Mouse (Mus musculus) limb, embryonic 14.5 days (tissue): Measurements from ENCODE around the gene Ormdl1. TPM values are rescaled to one million over a fixed set of nuclear protein-coding genes. Genes with fewer than 3 reads are reported as not detected.

Experiments used
- ATAC-seq: fragments of 200-750 bp; cut with Nextera tagmentation; 2 replicates; pipeline ENCODE4 v1.8.0; 2017; ENCODE audit warnings: low read depth, moderate number of reproducible peaks, moderate TSS enrichment; ENCODE audit not compliant: low FRiP score
- DNase-seq: peaks from one replicate; pipeline ENCODE4 v3.0.0-alpha.2; 2015; ENCODE audit warnings: low spot score
- H3K27ac ChIP-seq: fragments of 300-500 bp; sonication (generic); replicated peaks from 2 replicates; pipeline ENCODE4 v1.5.1; 2014; ENCODE audit warnings: low read depth, mild to moderate bottlenecking, low read length, moderate library complexity, mixed read lengths
- H3K27me3 ChIP-seq: fragments of 300-500 bp; sonication (generic); 2 replicates; pipeline ENCODE4 v1.6.1; 2014; ENCODE audit warnings: low read length, mixed read lengths; ENCODE audit not compliant: control insufficient read depth, insufficient read depth
- H3K36me3 ChIP-seq: fragments of 300-500 bp; sonication (generic); 2 replicates; pipeline ENCODE4 v1.6.1; 2014; ENCODE audit warnings: mild to moderate bottlenecking, low read length, moderate library complexity, mixed read lengths; ENCODE audit not compliant: control insufficient read depth, insufficient read depth
- H3K4me1 ChIP-seq: fragments of 300-500 bp; sonication (generic); 2 replicates; pipeline ENCODE4 v1.6.1; 2014; ENCODE audit warnings: antibody characterized with exemption, low read length, mixed read lengths; ENCODE audit not compliant: control insufficient read depth, insufficient read depth
- H3K4me2 ChIP-seq: fragments of 300-500 bp; sonication (generic); replicated peaks from 2 replicates; pipeline ENCODE4 v1.6.1; 2014; ENCODE audit warnings: low read depth, mild to moderate bottlenecking, low read length, moderate library complexity; ENCODE audit not compliant: severe bottlenecking
- H3K4me3 ChIP-seq: fragments of 300-500 bp; sonication (generic); replicated peaks from 2 replicates; pipeline ENCODE4 v1.5.1; 2014; ENCODE audit warnings: low read length
- H3K9ac ChIP-seq: fragments of 300-500 bp; sonication (generic); 2 replicates; pipeline ENCODE4 v1.6.1; 2014; ENCODE audit warnings: mild to moderate bottlenecking, low read depth, low read length, moderate library complexity; ENCODE audit not compliant: severe bottlenecking
- H3K9me3 ChIP-seq: fragments of 300-500 bp; sonication (generic); 2 replicates; pipeline ENCODE4 v1.6.1; 2016; ENCODE audit warnings: low read length; ENCODE audit not compliant: control insufficient read depth
- POLR2A ChIP-seq: fragments of 200-500 bp; IDR thresholded peaks from 2 replicates; pipeline ENCODE4 v1.8.0; 2012; ENCODE audit warnings: inconsistent platforms, mild to moderate bottlenecking, moderate library complexity, borderline replicate concordance; ENCODE audit not compliant: insufficient read depth, insufficient read length; ENCODE audit errors: extremely low read depth
- WGBS: fragments of 180-500 bp; shearing (Covaris S2); extraction: QIAGEN DNeasy Blood & Tissue Kit; methylation state at CpG from one replicate; pipeline ENCODE4 v1.1.7; 2014; 5-methylcytosine and 5-hydroxymethylcytosine counted together
- polyA plus RNA-seq, 2 experiments: library from polyadenylated mRNA; depleted of rRNA in 1 of 2; stranded (reverse) in 1 of 2; unstranded in 1 of 2; fragments of >200 nt; fragmentation: Nextera tagmentation in 1 of 2; extraction: Ambion mirVana in 1 of 2; gene quantifications; 2 replicates each; pipeline versions ENCODE4 v1.2.1 to v1.2.3; 2012 to 2014

Gene Ormdl1
- polyA plus RNA-seq, 2 experiments = 21.9 to 37.4 TPM

- Histone ChIP-seq H3K27ac (no peak overlapping the region), H3K27me3 (no peaks in the 10 kb centered on the region), H3K4me2 (no peak overlapping the region), H3K36me3 (peaks cover 7% of the 10 kb centered on the region; the same call in 1 of the 2 replicates), H3K4me3 (no peak overlapping the region), H3K9ac (no peak overlapping the region), H3K4me1 (no peaks in the 10 kb centered on the region), H3K9me3 (no peaks in the 10 kb centered on the region)
- ATAC-seq = no peak
- no peak for TF ChIP-seq POLR2A
- DNase-seq = no peak
- WGBS = 78% methylated on average over 4 of the region's 4 CpGs
Observed at GRCm38 (mm10) chr1:53300506-53300905, 3.6 kb downstream of the Ormdl1 start.

GRCm38 (mm10) chr1:53312989-53313967, 16.4 kb downstream of the Ormdl1 start, which contains the start of gene Osgepl1:
Osgepl1 (plus strand) TSS chr1:53313624.
- Histone ChIP-seq H3K9ac (peak within 1 kb of the TSS; percentile 65), H3K36me3 (peaks cover 5% of the 10 kb centered on the region; the same call in 1 of the 2 replicates), H3K4me2 (peak within 1 kb of the TSS; percentile 59), H3K9me3 (no peaks in the 10 kb centered on the region), H3K27me3 (no peaks in the 10 kb centered on the region), H3K4me3 (peak within 1 kb of the TSS; percentile 54), H3K4me1 (0 out of 2 replicates have a peak, but pooled peaks cover 2% of the 10 kb centered on the region), H3K27ac (peak within 1 kb of the TSS; percentile 82)
- TF ChIP-seq POLR2A = peak; percentile 74; the same call in 1 of the 2 replicates
- 3% methylated on average over 27 of the region's 27 CpGs for WGBS
- DNase-seq (peak; percentile 94), ATAC-seq (peak; percentile 96)

GRCm38 (mm10) chr1:53321662-53322344, 24.9 kb downstream of the Ormdl1 start:
- 98% methylated on average over 4 of the region's 4 CpGs for WGBS

DNA sequence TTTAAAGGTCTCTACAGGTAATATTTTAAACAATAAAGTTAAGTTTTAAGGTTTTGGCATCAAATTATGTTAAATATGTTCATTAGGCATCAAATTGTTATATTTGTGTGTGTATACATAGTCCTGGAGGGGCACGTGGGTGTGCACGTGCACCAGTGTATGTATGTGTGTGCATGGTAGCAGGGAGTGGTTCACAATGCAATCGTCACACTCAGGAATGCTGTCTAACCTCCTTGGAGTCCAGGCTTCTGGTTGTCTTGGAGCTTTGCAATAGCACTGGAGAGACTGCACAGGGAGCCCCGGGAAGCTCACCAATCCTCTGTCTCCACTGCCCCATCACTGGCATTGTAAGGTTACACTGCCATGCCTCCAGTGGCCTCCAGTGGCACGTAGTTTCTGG, 26.4 kb downstream of the Ormdl1 start:
- Histone ChIP-seq H3K4me1 (no peaks in the 10 kb centered on the region), H3K36me3 (peaks cover 3% of the 10 kb centered on the region; the same call in 1 of the 2 replicates), H3K4me3 (no peak overlapping the region), H3K27me3 (no peaks in the 10 kb centered on the region), H3K9ac (no peak overlapping the region), H3K27ac (no peak overlapping the region), H3K4me2 (no peak overlapping the region), H3K9me3 (no peaks in the 10 kb centered on the region)
- no peak for DNase-seq
- WGBS = 89% methylated on average over 5 of the region's 5 CpGs
- no peak for TF ChIP-seq POLR2A
- no peak for ATAC-seq

More at GRCm38 (mm10) chr1:53321662-53322344, 24.9 kb downstream of the Ormdl1 start:
- no peak overlapping the region for H3K9ac ChIP-seq
- peaks cover 3% of the 10 kb centered on the region; the same call in 1 of the 2 replicates for H3K36me3 ChIP-seq
- H3K4me3 ChIP-seq = no peak overlapping the region
- TF ChIP-seq POLR2A = no peak
- H3K9me3 ChIP-seq = no peaks in the 10 kb centered on the region
- no peak overlapping the region for H3K4me2 ChIP-seq
- H3K27ac ChIP-seq = no peak overlapping the region
- no peaks in the 10 kb centered on the region for H3K4me1 ChIP-seq
- DNase-seq = no peak
- H3K27me3 ChIP-seq = no peaks in the 10 kb centered on the region
- no peak for ATAC-seq

DNA sequence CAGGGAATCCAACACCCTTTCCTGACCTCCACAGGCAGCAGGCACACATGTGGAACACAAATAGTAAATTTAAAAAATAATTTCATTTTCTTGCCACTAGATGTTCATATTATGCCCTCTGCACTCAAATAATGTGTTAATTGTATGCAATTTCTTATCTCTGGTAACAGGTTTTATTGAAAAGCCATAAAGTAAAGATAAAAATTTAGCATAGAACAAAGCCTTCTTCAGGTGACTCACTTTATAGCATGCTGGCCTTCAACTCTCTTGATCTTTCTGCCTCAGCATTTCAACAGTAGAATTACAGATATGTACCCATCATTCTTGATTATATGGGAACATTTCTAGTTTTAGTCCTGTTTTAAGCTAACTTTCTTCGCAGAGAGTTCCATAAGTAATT, 27.4 kb downstream of the Ormdl1 start:
- WGBS = 96% methylated on average over 1 of the region's 1 CpGs
- Histone ChIP-seq H3K36me3 (peaks cover 3% of the 10 kb centered on the region; the same call in 1 of the 2 replicates), H3K4me3 (no peak overlapping the region), H3K9ac (no peak overlapping the region), H3K27ac (no peak overlapping the region), H3K27me3 (no peaks in the 10 kb centered on the region), H3K4me1 (no peaks in the 10 kb centered on the region), H3K9me3 (no peaks in the 10 kb centered on the region), H3K4me2 (no peak overlapping the region)
- TF ChIP-seq POLR2A = no peak
- DNase-seq (no peak), ATAC-seq (no peak)
